Mouse (Mus musculus) neural tube, embryonic 15.5 days (tissue): ENCODE data around the gene Babam2. TPM values are rescaled to one million over a fixed set of nuclear protein-coding genes. Genes with fewer than 3 reads are reported as not detected.

Experiments used
- ATAC-seq: fragments of 200-750 bp; cut with Nextera tagmentation; 2 replicates; pipeline ENCODE4 v1.8.0; 2017; ENCODE audit warnings: mild to moderate bottlenecking, moderate TSS enrichment, moderate library complexity; ENCODE audit not compliant: low FRiP score
- H3K27ac ChIP-seq: fragments of 300-500 bp; sonication (generic); replicated peaks from 2 replicates; pipeline ENCODE4 v1.5.1; 2015; ENCODE audit warnings: mild to moderate bottlenecking, inconsistent platforms
- H3K27me3 ChIP-seq: fragments of 300-500 bp; sonication (generic); replicated peaks from 2 replicates; pipeline ENCODE4 v1.6.1; 2015; ENCODE audit warnings: inconsistent platforms
- H3K36me3 ChIP-seq: fragments of 300-500 bp; sonication (generic); 2 replicates; pipeline ENCODE4 v1.6.1; 2015; ENCODE audit warnings: inconsistent platforms
- H3K4me1 ChIP-seq: fragments of 300-500 bp; sonication (generic); 2 replicates; pipeline ENCODE4 v1.6.1; 2015; ENCODE audit warnings: inconsistent platforms
- H3K4me2 ChIP-seq: fragments of 300-500 bp; sonication (generic); 2 replicates; pipeline ENCODE4 v1.6.1; 2015; ENCODE audit warnings: inconsistent platforms, mild to moderate bottlenecking, moderate library complexity
- H3K4me3 ChIP-seq: fragments of 300-500 bp; sonication (generic); replicated peaks from 2 replicates; pipeline ENCODE4 v1.5.1; 2015; ENCODE audit warnings: mild to moderate bottlenecking, inconsistent platforms
- H3K9ac ChIP-seq: fragments of 300-500 bp; sonication (generic); replicated peaks from 2 replicates; pipeline ENCODE4 v1.6.1; 2015; ENCODE audit warnings: mild to moderate bottlenecking, inconsistent platforms
- H3K9me3 ChIP-seq: fragments of 300-500 bp; sonication (generic); replicated peaks from 2 replicates; pipeline ENCODE4 v1.6.1; 2016; ENCODE audit warnings: inconsistent platforms
- WGBS: fragments of 180-500 bp; shearing (Covaris S2); methylation state at CpG from one replicate; pipeline ENCODE4 v1.1.7; 2015; ENCODE audit warnings: mixed read lengths; 5-methylcytosine and 5-hydroxymethylcytosine counted together
- polyA plus RNA-seq: library from polyadenylated mRNA; unstranded; fragments of >200 nt; fragmentation: Nextera tagmentation; extraction: Ambion mirVana; gene quantifications from 2 replicates; pipeline ENCODE4 v1.2.1, GENCODE M21; 2015

Gene Babam2
- polyA plus RNA-seq, 1 experiment from 2014 or later, result 61.8 TPM

- no peaks in the 10 kb centered on the region for H3K4me1 ChIP-seq
- no peak for ATAC-seq
- no peak overlapping the region for H3K27ac ChIP-seq
- H3K9me3 ChIP-seq, result no peaks in the 10 kb centered on the region
- H3K4me3 ChIP-seq, result no peak overlapping the region
- no peaks in the 10 kb centered on the region for H3K27me3 ChIP-seq
- H3K4me2 ChIP-seq, result no peak overlapping the region
- H3K36me3 ChIP-seq, result no peaks in the 10 kb centered on the region
- H3K9ac ChIP-seq, result no peak overlapping the region
- WGBS, result 93% methylated on average over 2 of the region's 2 CpGs
Observed at GRCm38 (mm10) chr5:32013053-32013452, 315.6 kb downstream of the Babam2 start.

- Histone ChIP-seq H3K4me3 (no peak overlapping the region), H3K36me3 (no peaks in the 10 kb centered on the region), H3K4me2 (no peak overlapping the region), H3K4me1 (no peaks in the 10 kb centered on the region), H3K9me3 (no peaks in the 10 kb centered on the region), H3K27ac (no peak overlapping the region), H3K9ac (no peak overlapping the region), H3K27me3 (no peaks in the 10 kb centered on the region)
- no peak for ATAC-seq
- 92% methylated on average over 7 of the region's 7 CpGs for WGBS
Observed at GRCm38 (mm10) chr5:32014786-32015185, 317.3 kb downstream of the Babam2 start.

- WGBS, result 78% methylated on average over 9 of the region's 9 CpGs
- Histone ChIP-seq H3K27me3 (no peaks in the 10 kb centered on the region), H3K9me3 (no peaks in the 10 kb centered on the region), H3K36me3 (no peaks in the 10 kb centered on the region), H3K4me3 (no peak overlapping the region), H3K9ac (no peak overlapping the region), H3K4me2 (no peak overlapping the region), H3K4me1 (no peaks in the 10 kb centered on the region), H3K27ac (no peak overlapping the region)
- ATAC-seq, result no peak
Observed at GRCm38 (mm10) chr5:32015949-32016478, 318.5 kb downstream of the Babam2 start.

- Histone ChIP-seq H3K9ac (no peak overlapping the region), H3K27me3 (no peaks in the 10 kb centered on the region), H3K4me1 (no peaks in the 10 kb centered on the region), H3K4me2 (no peak overlapping the region), H3K9me3 (no peaks in the 10 kb centered on the region), H3K27ac (no peak overlapping the region), H3K36me3 (no peaks in the 10 kb centered on the region), H3K4me3 (no peak overlapping the region)
- ATAC-seq, result no peak
- 87% methylated on average over 3 of the region's 3 CpGs for WGBS
Observed at GRCm38 (mm10) chr5:32017686-32018085, 320.2 kb downstream of the Babam2 start.

- Histone ChIP-seq H3K4me2 (no peak overlapping the region), H3K4me3 (no peak overlapping the region), H3K36me3 (no peaks in the 10 kb centered on the region), H3K9me3 (no peaks in the 10 kb centered on the region), H3K9ac (no peak overlapping the region), H3K27ac (no peak overlapping the region), H3K27me3 (no peaks in the 10 kb centered on the region), H3K4me1 (no peaks in the 10 kb centered on the region)
- ATAC-seq, result no peak
- WGBS, result 94% methylated on average over 2 of the region's 2 CpGs
Observed at GRCm38 (mm10) chr5:32018276-32018675, 320.8 kb downstream of the Babam2 start.

- Histone ChIP-seq H3K27ac (no peak overlapping the region), H3K27me3 (no peaks in the 10 kb centered on the region), H3K4me1 (no peaks in the 10 kb centered on the region), H3K9me3 (no peaks in the 10 kb centered on the region), H3K4me3 (no peak overlapping the region), H3K9ac (no peak overlapping the region), H3K4me2 (no peak overlapping the region), H3K36me3 (no peaks in the 10 kb centered on the region)
- WGBS, result 88% methylated on average over 3 of the region's 3 CpGs
- no peak for ATAC-seq
Observed at GRCm38 (mm10) chr5:32029834-32030433, 332.4 kb downstream of the Babam2 start.

- 75% methylated on average over 4 of the region's 4 CpGs for WGBS
- no peak overlapping the region for H3K27ac ChIP-seq
- H3K9me3 ChIP-seq, result no peaks in the 10 kb centered on the region
- no peaks in the 10 kb centered on the region for H3K27me3 ChIP-seq
- no peaks in the 10 kb centered on the region for H3K4me1 ChIP-seq
- no peak for ATAC-seq
- no peak overlapping the region for H3K4me2 ChIP-seq
- H3K4me3 ChIP-seq, result no peak overlapping the region
- H3K36me3 ChIP-seq, result no peaks in the 10 kb centered on the region
- H3K9ac ChIP-seq, result no peak overlapping the region
Observed at GRCm38 (mm10) chr5:32033185-32033584, 335.7 kb downstream of the Babam2 start.

GRCm38 (mm10) chr5:32033621-32034020 is 336.1 kb downstream of the Babam2 start:
- H3K4me2 ChIP-seq, result no peak overlapping the region
- H3K9me3 ChIP-seq, result no peaks in the 10 kb centered on the region
- no peaks in the 10 kb centered on the region for H3K27me3 ChIP-seq
- no peaks in the 10 kb centered on the region for H3K36me3 ChIP-seq
- H3K9ac ChIP-seq, result no peak overlapping the region
- no peak overlapping the region for H3K4me3 ChIP-seq
- ATAC-seq, result no peak
- no peak overlapping the region for H3K27ac ChIP-seq
- H3K4me1 ChIP-seq, result no peaks in the 10 kb centered on the region

- no peaks in the 10 kb centered on the region for H3K36me3 ChIP-seq
- ATAC-seq, result no peak
- H3K4me1 ChIP-seq, result no peaks in the 10 kb centered on the region
- H3K4me2 ChIP-seq, result no peak overlapping the region
- no peak overlapping the region for H3K27ac ChIP-seq
- H3K9me3 ChIP-seq, result no peaks in the 10 kb centered on the region
- WGBS, result 92% methylated on average over 8 of the region's 8 CpGs
- H3K9ac ChIP-seq, result no peak overlapping the region
- no peaks in the 10 kb centered on the region for H3K27me3 ChIP-seq
- H3K4me3 ChIP-seq, result no peak overlapping the region
Observed at GRCm38 (mm10) chr5:32034475-32035054, 337.1 kb downstream of the Babam2 start.

- Histone ChIP-seq H3K9me3 (no peaks in the 10 kb centered on the region), H3K4me3 (no peak overlapping the region), H3K4me2 (no peak overlapping the region), H3K27ac (no peak overlapping the region), H3K9ac (no peak overlapping the region), H3K4me1 (no peaks in the 10 kb centered on the region), H3K36me3 (no peaks in the 10 kb centered on the region), H3K27me3 (no peaks in the 10 kb centered on the region)
- ATAC-seq, result no peak
- WGBS, result 75% methylated on average over 7 of the region's 7 CpGs
Observed at GRCm38 (mm10) chr5:32035721-32036320, 338.3 kb downstream of the Babam2 start.

- ATAC-seq, result no peak
- H3K9me3 ChIP-seq, result no peaks in the 10 kb centered on the region
- no peak overlapping the region for H3K27ac ChIP-seq
- no peak overlapping the region for H3K9ac ChIP-seq
- no peaks in the 10 kb centered on the region for H3K36me3 ChIP-seq
- H3K4me3 ChIP-seq, result no peak overlapping the region
- 59% methylated on average over 2 of the region's 2 CpGs for WGBS
- H3K4me2 ChIP-seq, result no peak overlapping the region
- H3K27me3 ChIP-seq, result no peaks in the 10 kb centered on the region
- no peaks in the 10 kb centered on the region for H3K4me1 ChIP-seq
Observed at GRCm38 (mm10) chr5:32036896-32037295, 339.4 kb downstream of the Babam2 start.

- Histone ChIP-seq H3K4me2 (no peak overlapping the region), H3K4me3 (no peak overlapping the region), H3K36me3 (no peaks in the 10 kb centered on the region), H3K9me3 (no peaks in the 10 kb centered on the region), H3K4me1 (no peaks in the 10 kb centered on the region), H3K27ac (no peak overlapping the region), H3K27me3 (no peaks in the 10 kb centered on the region), H3K9ac (no peak overlapping the region)
- ATAC-seq, result no peak
- 90% methylated on average over 4 of the region's 4 CpGs for WGBS
Observed at GRCm38 (mm10) chr5:32037546-32037945, 340.1 kb downstream of the Babam2 start.
